ENCODE assay signal across 8 mouse cellular contexts in the genomic region with DNA sequence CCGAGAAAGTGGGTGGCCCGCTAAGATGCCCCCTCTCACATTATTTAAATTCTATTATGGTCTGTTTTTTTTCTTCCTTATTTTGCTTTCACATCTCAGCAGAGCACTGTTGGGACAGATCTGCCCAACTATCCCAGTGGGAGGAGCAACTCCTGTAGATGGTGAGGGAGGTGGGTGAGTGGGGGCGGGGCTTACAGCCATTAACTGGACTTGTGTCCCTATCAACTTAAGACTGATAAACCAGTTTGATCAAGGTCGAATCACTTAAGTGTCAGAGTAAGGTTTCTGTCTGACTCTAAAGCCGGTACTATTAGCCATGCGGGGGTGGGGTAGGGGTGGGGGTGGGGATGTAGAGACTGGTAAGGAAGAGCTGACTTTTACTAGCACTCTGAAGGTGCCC. TPM values are rescaled to one million over a fixed set of nuclear protein-coding genes. Genes with fewer than 3 reads are reported as not detected.
DNase-seq lines count a peak whose midpoint lies in the region; ATAC-seq lines count a peak whose summit lies in the region.

No protein-coding gene starts in this region.

- H3K4me2 ChIP-seq in forebrain, embryonic 11.5 days (ENCODE audit: low read depth, low read length, severe bottlenecking): peak overlapping the region; percentile 32
- peak overlapping the region; percentile 44 for H3K4me2 ChIP-seq in hindbrain, embryonic 11.5 days (replicated peaks; ENCODE audit: low read depth, low read length)
- H3K4me2 ChIP-seq in stomach, embryonic 14.5 days (replicated peaks; ENCODE audit: low read depth, low read length): peak overlapping the region; percentile 53

- H3K27ac ChIP-seq in forebrain, embryonic 11.5 days (ENCODE audit: low read depth, low read length): no peak overlapping the region
- H3K27ac ChIP-seq in hindbrain, embryonic 11.5 days (ENCODE audit: low read depth, low read length): no peak overlapping the region
- no peak overlapping the region for H3K27ac ChIP-seq in limb, embryonic 10.5 days
- no peak overlapping the region for H3K27ac ChIP-seq in stomach, embryonic 14.5 days (ENCODE audit: low read length)

- no peak overlapping the region for H3K9ac ChIP-seq in forebrain, embryonic 11.5 days (ENCODE audit: low read length)
- H3K9ac ChIP-seq in hindbrain, embryonic 11.5 days (ENCODE audit: low read depth, low read length): 0 out of 2 replicates have a peak overlapping the region, but pooled peaks have one; percentile 7
- 0 out of 2 replicates have a peak overlapping the region, but pooled peaks have one; percentile 21 for H3K9ac ChIP-seq in stomach, embryonic 14.5 days (replicated peaks; ENCODE audit: low read depth, low read length)

- H3K4me3 ChIP-seq in forebrain, embryonic 11.5 days (ENCODE audit: low read depth, low read length): peak overlapping the region; percentile 17; the same call in 1 of the 2 replicates
- H3K4me3 ChIP-seq in hindbrain, embryonic 11.5 days (ENCODE audit: low read depth, low read length): peak overlapping the region; percentile 21; the same call in 1 of the 2 replicates
- peak overlapping the region; percentile 41 for H3K4me3 ChIP-seq in limb, embryonic 10.5 days
- H3K4me3 ChIP-seq in stomach, embryonic 14.5 days (ENCODE audit: low read depth, low read length): peak overlapping the region; percentile 32

- no peaks in the 10 kb centered on the region for H3K36me3 ChIP-seq in forebrain, embryonic 11.5 days (ENCODE audit: control insufficient read depth, insufficient read depth, low read length)
- H3K36me3 ChIP-seq in hindbrain, embryonic 11.5 days (ENCODE audit: control insufficient read depth, insufficient read depth, low read length): no peaks in the 10 kb centered on the region
- peaks cover 33% of the 10 kb centered on the region for H3K36me3 ChIP-seq in limb, embryonic 10.5 days
- H3K36me3 ChIP-seq in stomach, embryonic 14.5 days (ENCODE audit: control insufficient read depth, insufficient read depth, low read length): peaks cover 9% of the 10 kb centered on the region; the same call in 1 of the 2 replicates

- peak; percentile 97 for DNase-seq in heart, adult 11 months
- no peak for DNase-seq in heart, adult 8-10 months (ENCODE audit: low spot score)
- peak; percentile 60 to 81 for DNase-seq in adrenal gland, postnatal 36 days
- no peak for DNase-seq in forebrain, embryonic 11.5 days (ENCODE audit: low spot score)
- peak; percentile 30 for DNase-seq in hindbrain, embryonic 11.5 days (ENCODE audit: low spot score)
- DNase-seq in limb, embryonic 10.5 days (ENCODE audit: low spot score): no peak

- H3K4me1 ChIP-seq in forebrain, embryonic 11.5 days (replicated peaks; ENCODE audit: control insufficient read depth, insufficient read depth, low read length): 0 out of 2 replicates have a peak, but pooled peaks cover 7% of the 10 kb centered on the region
- H3K4me1 ChIP-seq in hindbrain, embryonic 11.5 days (replicated peaks; ENCODE audit: control insufficient read depth, insufficient read depth, low read length): no peaks in the 10 kb centered on the region; the same call in 1 of the 2 replicates
- peaks cover 26% of the 10 kb centered on the region for H3K4me1 ChIP-seq in limb, embryonic 10.5 days
- H3K4me1 ChIP-seq in stomach, embryonic 14.5 days (ENCODE audit: control insufficient read depth, insufficient read depth, low read length): 0 out of 2 replicates have a peak, but pooled peaks cover 11% of the 10 kb centered on the region

- 0 out of 2 replicates have a peak, but pooled peaks have one; percentile 22 for ATAC-seq in forebrain, embryonic 11.5 days (replicated peaks; ENCODE audit: low FRiP score)
- no peak for ATAC-seq in hindbrain, embryonic 11.5 days (ENCODE audit: low FRiP score)
- peak; percentile 36; the same call in 1 of the 2 replicates for ATAC-seq in megakaryocyte progenitor cell, adult 5-6 weeks (replicated peaks; ENCODE audit: poor library complexity)
- ATAC-seq in stomach, embryonic 14.5 days (ENCODE audit: insufficient number of reproducible peaks, insufficient read depth, low FRiP score, low read depth): peak; percentile 44

- H3K9me3 ChIP-seq in forebrain, embryonic 11.5 days (ENCODE audit: control insufficient read depth, low read length): no peaks in the 10 kb centered on the region
- no peaks in the 10 kb centered on the region for H3K9me3 ChIP-seq in hindbrain, embryonic 11.5 days (ENCODE audit: control insufficient read depth, low read length)
- H3K9me3 ChIP-seq in limb, embryonic 10.5 days (replicated peaks): no peaks in the 10 kb centered on the region
- no peaks in the 10 kb centered on the region for H3K9me3 ChIP-seq in stomach, embryonic 14.5 days (ENCODE audit: control insufficient read depth, low read depth, low read length)

- H3K27me3 ChIP-seq in forebrain, embryonic 11.5 days (ENCODE audit: control insufficient read depth, insufficient read depth, low read length): no peaks in the 10 kb centered on the region
- no peaks in the 10 kb centered on the region for H3K27me3 ChIP-seq in hindbrain, embryonic 11.5 days (ENCODE audit: control insufficient read depth, insufficient read depth, low read length)
- H3K27me3 ChIP-seq in limb, embryonic 10.5 days (ENCODE audit: low read depth, poor library complexity, severe bottlenecking): no peaks in the 10 kb centered on the region
- H3K27me3 ChIP-seq in stomach, embryonic 14.5 days (ENCODE audit: control insufficient read depth, insufficient read depth, low read length): no peaks in the 10 kb centered on the region

- 43% methylated on average over 6 of the region's 6 CpGs for WGBS in forebrain, embryonic 11.5 days
- 34% methylated on average over 6 of the region's 6 CpGs for WGBS in hindbrain, embryonic 11.5 days
- WGBS in limb, embryonic 10.5 days: 28% methylated on average over 6 of the region's 6 CpGs
- WGBS in stomach, embryonic 14.5 days: 14% methylated on average over 6 of the region's 6 CpGs

RNA-seq across cellular contexts. Expression of gene Lysmd1, which starts 1.1 kb away (rescaled TPM):
- total RNA-seq in heart, adult 8-10 months (2022): 1 to 10 TPM; 4.8 to 5.4 (median 5.0) TPM
- total RNA-seq in adrenal gland, postnatal 36 days (2021): 1 to 10 TPM; 8.3 to 9.7 TPM
- 11.7 and 12.4 TPM in 2 replicates for polyA plus RNA-seq in forebrain, embryonic 11.5 days (2014; fragmentation: Nextera tagmentation; extraction: Ambion mirVana)
- 12.5 and 19.3 TPM in 2 replicates for polyA plus RNA-seq in hindbrain, embryonic 11.5 days (2014; fragmentation: Nextera tagmentation; extraction: Ambion mirVana)
- 12.6 and 16.2 TPM in 2 replicates for polyA plus RNA-seq in limb, embryonic 10.5 days (2016; fragmentation: Nextera tagmentation; extraction: Ambion mirVana)
- total RNA-seq in megakaryocyte progenitor cell, adult 5-6 weeks (2015): 3.1 and 3.6 TPM in 2 replicates
- total RNA-seq in megakaryocyte progenitor cell, adult 5-6 weeks (2017): 3.8 and 4.3 TPM in 2 replicates
- 9.2 and 10.9 TPM in 2 replicates for polyA plus RNA-seq in stomach, embryonic 14.5 days (2014; fragmentation: Nextera tagmentation; extraction: Ambion mirVana)

RNA-seq across cellular contexts. Expression of gene Scnm1, which starts 1.2 kb away (rescaled TPM):
- 10 to 100 TPM; 29.0 to 39.4 (median 33.2) TPM for total RNA-seq in heart, adult 8-10 months (2022)
- 10 to 100 TPM; 33.8 to 35.4 TPM for total RNA-seq in adrenal gland, postnatal 36 days (2021)
- polyA plus RNA-seq in forebrain, embryonic 11.5 days (2014; fragmentation: Nextera tagmentation; extraction: Ambion mirVana): 77.4 and 88.0 TPM in 2 replicates
- 83.2 and 84.9 TPM in 2 replicates for polyA plus RNA-seq in hindbrain, embryonic 11.5 days (2014; fragmentation: Nextera tagmentation; extraction: Ambion mirVana)
- 74.1 and 79.7 TPM in 2 replicates for polyA plus RNA-seq in limb, embryonic 10.5 days (2016; fragmentation: Nextera tagmentation; extraction: Ambion mirVana)
- 43.4 and 45.8 TPM in 2 replicates for total RNA-seq in megakaryocyte progenitor cell, adult 5-6 weeks (2015)
- total RNA-seq in megakaryocyte progenitor cell, adult 5-6 weeks (2017): 66.0 and 85.7 TPM in 2 replicates
- 67.7 and 73.7 TPM in 2 replicates for polyA plus RNA-seq in stomach, embryonic 14.5 days (2014; fragmentation: Nextera tagmentation; extraction: Ambion mirVana)

RNA-seq across cellular contexts. Expression of gene Tnfaip8l2, which starts 7.1 kb away (rescaled TPM):
- total RNA-seq in heart, adult 8-10 months (2022): 1 to 10 TPM in 3 of 4 experiments, under 1 TPM in 1; 0.62 to 1.9 (median 1.5) TPM
- 1 to 10 TPM; 1.8 to 2.1 TPM for total RNA-seq in adrenal gland, postnatal 36 days (2021)
- 1.3 and 1.9 TPM in 2 replicates for polyA plus RNA-seq in forebrain, embryonic 11.5 days (2014; fragmentation: Nextera tagmentation; extraction: Ambion mirVana)
- polyA plus RNA-seq in hindbrain, embryonic 11.5 days (2014; fragmentation: Nextera tagmentation; extraction: Ambion mirVana): 1.7 and 2.1 TPM in 2 replicates
- 0.35 and 1.9 TPM in 2 replicates for polyA plus RNA-seq in limb, embryonic 10.5 days (2016; fragmentation: Nextera tagmentation; extraction: Ambion mirVana)
- total RNA-seq in megakaryocyte progenitor cell, adult 5-6 weeks (2015): 17.9 and 18.7 TPM in 2 replicates
- 17.8 and 25.1 TPM in 2 replicates for total RNA-seq in megakaryocyte progenitor cell, adult 5-6 weeks (2017)
- 4.2 and 4.7 TPM in 2 replicates for polyA plus RNA-seq in stomach, embryonic 14.5 days (2014; fragmentation: Nextera tagmentation; extraction: Ambion mirVana)

RNA-seq across cellular contexts. Expression of gene Tmod4, which starts 10.7 kb away (rescaled TPM):
- total RNA-seq in heart, adult 8-10 months (2022): 10 to 100 TPM; 35.7 to 43.4 (median 39.0) TPM
- 1 to 10 TPM in 1 of 2 experiments, under 1 TPM in 1; 0.66 to 1.4 TPM for total RNA-seq in adrenal gland, postnatal 36 days (2021)
- 0.37 and 0.75 TPM in 2 replicates for polyA plus RNA-seq in forebrain, embryonic 11.5 days (2014; fragmentation: Nextera tagmentation; extraction: Ambion mirVana)
- polyA plus RNA-seq in hindbrain, embryonic 11.5 days (2014; fragmentation: Nextera tagmentation; extraction: Ambion mirVana): 0.68 and 1.1 TPM in 2 replicates
- 1.2 and 1.4 TPM in 2 replicates for polyA plus RNA-seq in limb, embryonic 10.5 days (2016; fragmentation: Nextera tagmentation; extraction: Ambion mirVana)
- 1.1 and 2.6 TPM in 2 replicates for total RNA-seq in megakaryocyte progenitor cell, adult 5-6 weeks (2015)
- total RNA-seq in megakaryocyte progenitor cell, adult 5-6 weeks (2017): 2.3 and 2.5 TPM in 2 replicates
- polyA plus RNA-seq in stomach, embryonic 14.5 days (2014; fragmentation: Nextera tagmentation; extraction: Ambion mirVana): 0.83 and 1.8 TPM in 2 replicates

RNA-seq across cellular contexts. Expression of gene Vps72, which starts 24.2 kb away (rescaled TPM):
- 10 to 100 TPM; 27.9 to 35.3 (median 32.0) TPM for total RNA-seq in heart, adult 8-10 months (2022)
- total RNA-seq in adrenal gland, postnatal 36 days (2021): 10 to 100 TPM; 56.1 to 63.3 TPM
- 249 and 274 TPM in 2 replicates for polyA plus RNA-seq in forebrain, embryonic 11.5 days (2014; fragmentation: Nextera tagmentation; extraction: Ambion mirVana)
- polyA plus RNA-seq in hindbrain, embryonic 11.5 days (2014; fragmentation: Nextera tagmentation; extraction: Ambion mirVana): 232 and 236 TPM in 2 replicates
- 297 and 327 TPM in 2 replicates for polyA plus RNA-seq in limb, embryonic 10.5 days (2016; fragmentation: Nextera tagmentation; extraction: Ambion mirVana)
- 40.4 and 47.6 TPM in 2 replicates for total RNA-seq in megakaryocyte progenitor cell, adult 5-6 weeks (2015)
- 97.9 and 124 TPM in 2 replicates for total RNA-seq in megakaryocyte progenitor cell, adult 5-6 weeks (2017)
- polyA plus RNA-seq in stomach, embryonic 14.5 days (2014; fragmentation: Nextera tagmentation; extraction: Ambion mirVana): 139 and 156 TPM in 2 replicates

Comparison
In these comparisons a context has a peak if more than half of its experiments do, and no peak if none do; other contexts are left out.
1. DNase-seq: peak in heart, adult 11 months (single experiment), adrenal gland, postnatal 36 days (2 of 2) and hindbrain, embryonic 11.5 days (single experiment); none in heart, adult 8-10 months (single experiment), forebrain, embryonic 11.5 days (single experiment) and limb, embryonic 10.5 days (single experiment).
2. Peak in every context shown above with its lines, with median percentiles within 50 percentile points of each other: H3K4me2 ChIP-seq and H3K4me3 ChIP-seq.